Mouse (Mus musculus) adipocyte (in vitro differentiated cells): ENCODE data around the gene Hes2.

Experiments used
- DNase-seq: peaks from one replicate; pipeline ENCODE4 v3.0.0-alpha.2; 2016; ENCODE audit warnings: low spot score

The Hes2 gene

GRCm38 (mm10) chr4:152159285-152159678, 615 bp downstream of the Hes2 start:
- DNase-seq = no peak

- DNase-seq = no peak
Observed at GRCm38 (mm10) chr4:152160748-152161147, 2.1 kb downstream of the Hes2 start.

- DNase-seq = no peak
Observed at GRCm38 (mm10) chr4:152161601-152162000, 2.9 kb downstream of the Hes2 start.

GRCm38 (mm10) chr4:152162748-152163147, 4.1 kb downstream of the Hes2 start:
- DNase-seq = peak; percentile 26

- no peak for DNase-seq
Observed at GRCm38 (mm10) chr4:152165036-152165931, 6.6 kb downstream of the Hes2 start.

GRCm38 (mm10) chr4:152168052-152168451, 9.4 kb downstream of the Hes2 start:
- no peak for DNase-seq

GRCm38 (mm10) chr4:152169103-152169502, 10.4 kb downstream of the Hes2 start:
- no peak for DNase-seq

GRCm38 (mm10) chr4:152170286-152170685, 11.6 kb downstream of the Hes2 start:
- no peak for DNase-seq

GRCm38 (mm10) chr4:152171543-152171942, 12.9 kb downstream of the Hes2 start:
- DNase-seq = no peak

- DNase-seq = peak; percentile 78
Observed at GRCm38 (mm10) chr4:152173041-152173440, 14.4 kb downstream of the Hes2 start.

GRCm38 (mm10) chr4:152173956-152174355, 15.3 kb downstream of the Hes2 start:
- DNase-seq = no peak

- no peak for DNase-seq
Observed at GRCm38 (mm10) chr4:152176638-152177037, 18.0 kb downstream of the Hes2 start.

- DNase-seq = no peak
Observed at GRCm38 (mm10) chr4:152177174-152177536, 18.5 kb downstream of the Hes2 start.

GRCm38 (mm10) chr4:152177537-152178343, 19.1 kb downstream of the Hes2 start, which contains the start of gene Acot7:
Acot7 (plus strand) TSS chr4:152178134.
- DNase-seq = peak; percentile 84

- DNase-seq = no peak
Observed at GRCm38 (mm10) chr4:152178344-152178864, 19.7 kb downstream of the Hes2 start.

- no peak for DNase-seq
Observed at GRCm38 (mm10) chr4:152178916-152179705, 20.4 kb downstream of the Hes2 start.

- DNase-seq = no peak
Observed at GRCm38 (mm10) chr4:152179946-152180660, 21.4 kb downstream of the Hes2 start.

- no peak for DNase-seq
Observed at GRCm38 (mm10) chr4:152182205-152182604, 23.5 kb downstream of the Hes2 start.

- peak; percentile 77 for DNase-seq
Observed at GRCm38 (mm10) chr4:152184353-152185035, 25.8 kb downstream of the Hes2 start.

GRCm38 (mm10) chr4:152185137-152185509, 26.5 kb downstream of the Hes2 start:
- peak; percentile 93 for DNase-seq
